Mouse (Mus musculus): ENCODE data around the gene Ttc32. TPM values are rescaled to one million over a fixed set of nuclear protein-coding genes. Genes with fewer than 3 reads are reported as not detected.

The Ttc32 gene
- 7.5 and 8.2 TPM in 2 replicates for polyA plus RNA-seq (2011; ENCODE audit: insufficient read depth, insufficient read length, low read depth, missing spikeins)

- H3K4me1 ChIP-seq (ENCODE audit: control insufficient read depth, insufficient read depth, low read length) = no peaks in the 10 kb centered on the region
- H3K9ac ChIP-seq (ENCODE audit: low read depth, poor library complexity, severe bottlenecking) = peak within 1 kb of the TSS; percentile 71
- H3K4me3 ChIP-seq (ENCODE audit: low read depth, low read length) = peak within 1 kb of the TSS; percentile 68
Observed at GRCm38 (mm10) chr12:9029888-9030723, at the start of gene Ttc32. Ttc32 (plus strand) TSS chr12:9029997.

GRCm38 (mm10) chr12:8993231-8993630 lies 36.6 kb upstream of the Ttc32 start:
- H3K9me3 ChIP-seq (replicated peaks; ENCODE audit: control insufficient read depth, insufficient read depth, low read length, poor library complexity, severe bottlenecking) = no peaks in the 10 kb centered on the region
- no peak overlapping the region for H3K9ac ChIP-seq (ENCODE audit: low read depth, poor library complexity, severe bottlenecking)
- TF ChIP-seq POLR2A (IDR thresholded peaks at IDR 0.05; ENCODE audit: insufficient read depth, low read length) (no peak), CTCF (IDR thresholded peaks at IDR 0.05; ENCODE audit: low read depth, low read length) (no peak), EP300 (IDR thresholded peaks at IDR 0.05; ENCODE audit: insufficient read depth, low read depth, low read length) (no peak)
- no peak overlapping the region for H3K4me3 ChIP-seq (ENCODE audit: low read depth, low read length)
- H3K27ac ChIP-seq (ENCODE audit: insufficient read depth, low read length) = no peak overlapping the region
- H3K27me3 ChIP-seq (ENCODE audit: control insufficient read depth, insufficient read depth, low read length, poor library complexity, severe bottlenecking) = no peaks in the 10 kb centered on the region
- H3K36me3 ChIP-seq (ENCODE audit: control insufficient read depth, insufficient read depth, low read length, poor library complexity, severe bottlenecking) = peaks cover 12% of the 10 kb centered on the region
- no peaks in the 10 kb centered on the region for H3K4me1 ChIP-seq (ENCODE audit: control insufficient read depth, insufficient read depth, low read length)

More at GRCm38 (mm10) chr12:9029888-9030723, at the start of gene Ttc32:
- Histone ChIP-seq H3K27me3 (ENCODE audit: control insufficient read depth, insufficient read depth, low read length, poor library complexity, severe bottlenecking) (no peaks in the 10 kb centered on the region), H3K36me3 (ENCODE audit: control insufficient read depth, insufficient read depth, low read length, poor library complexity, severe bottlenecking) (peaks cover 10% of the 10 kb centered on the region), H3K27ac (ENCODE audit: insufficient read depth, low read length) (peak within 1 kb of the TSS; percentile 60; the same call in 1 of the 2 replicates), H3K9me3 (replicated peaks; ENCODE audit: control insufficient read depth, insufficient read depth, low read length, poor library complexity, severe bottlenecking) (no peaks in the 10 kb centered on the region)
- TF ChIP-seq EP300 (IDR thresholded peaks at IDR 0.05; ENCODE audit: insufficient read depth, low read depth, low read length) (no peak), CTCF (IDR thresholded peaks at IDR 0.05; ENCODE audit: low read depth, low read length) (no peak), POLR2A (IDR thresholded peaks at IDR 0.05; ENCODE audit: insufficient read depth, low read length) (peak; percentile 10)

GRCm38 (mm10) chr12:8998318-8998717 lies 31.5 kb upstream of the Ttc32 start:
- no peak overlapping the region for H3K27ac ChIP-seq (ENCODE audit: insufficient read depth, low read length)
- H3K36me3 ChIP-seq (ENCODE audit: control insufficient read depth, insufficient read depth, low read length, poor library complexity, severe bottlenecking) = no peaks in the 10 kb centered on the region
- TF ChIP-seq POLR2A (IDR thresholded peaks at IDR 0.05; ENCODE audit: insufficient read depth, low read length) = no peak
- no peak for TF ChIP-seq EP300 (IDR thresholded peaks at IDR 0.05; ENCODE audit: insufficient read depth, low read depth, low read length)
- no peak for TF ChIP-seq CTCF (IDR thresholded peaks at IDR 0.05; ENCODE audit: low read depth, low read length)
- H3K27me3 ChIP-seq (ENCODE audit: control insufficient read depth, insufficient read depth, low read length, poor library complexity, severe bottlenecking) = no peaks in the 10 kb centered on the region
- H3K4me1 ChIP-seq (ENCODE audit: control insufficient read depth, insufficient read depth, low read length) = no peaks in the 10 kb centered on the region
- H3K4me3 ChIP-seq (ENCODE audit: low read depth, low read length) = no peak overlapping the region
- H3K9me3 ChIP-seq (replicated peaks; ENCODE audit: control insufficient read depth, insufficient read depth, low read length, poor library complexity, severe bottlenecking) = no peaks in the 10 kb centered on the region
- H3K9ac ChIP-seq (ENCODE audit: low read depth, poor library complexity, severe bottlenecking) = no peak overlapping the region

GRCm38 (mm10) chr12:9002038-9002648 lies 27.7 kb upstream of the Ttc32 start:
- Histone ChIP-seq H3K9me3 (replicated peaks; ENCODE audit: control insufficient read depth, insufficient read depth, low read length, poor library complexity, severe bottlenecking) (no peaks in the 10 kb centered on the region), H3K4me1 (ENCODE audit: control insufficient read depth, insufficient read depth, low read length) (no peaks in the 10 kb centered on the region), H3K27ac (ENCODE audit: insufficient read depth, low read length) (no peak overlapping the region), H3K4me3 (ENCODE audit: low read depth, low read length) (no peak overlapping the region), H3K9ac (ENCODE audit: low read depth, poor library complexity, severe bottlenecking) (no peak overlapping the region), H3K36me3 (ENCODE audit: control insufficient read depth, insufficient read depth, low read length, poor library complexity, severe bottlenecking) (peaks cover 6% of the 10 kb centered on the region), H3K27me3 (ENCODE audit: control insufficient read depth, insufficient read depth, low read length, poor library complexity, severe bottlenecking) (no peaks in the 10 kb centered on the region)
- TF ChIP-seq POLR2A (IDR thresholded peaks at IDR 0.05; ENCODE audit: insufficient read depth, low read length) (no peak), CTCF (IDR thresholded peaks at IDR 0.05; ENCODE audit: low read depth, low read length) (peak; percentile 62)

- H3K9ac ChIP-seq (ENCODE audit: low read depth, poor library complexity, severe bottlenecking) = no peak overlapping the region
- no peaks in the 10 kb centered on the region for H3K9me3 ChIP-seq (replicated peaks; ENCODE audit: control insufficient read depth, insufficient read depth, low read length, poor library complexity, severe bottlenecking)
- no peaks in the 10 kb centered on the region for H3K4me1 ChIP-seq (ENCODE audit: control insufficient read depth, insufficient read depth, low read length)
- peaks cover 12% of the 10 kb centered on the region for H3K36me3 ChIP-seq (ENCODE audit: control insufficient read depth, insufficient read depth, low read length, poor library complexity, severe bottlenecking)
- H3K4me3 ChIP-seq (ENCODE audit: low read depth, low read length) = no peak overlapping the region
- H3K27me3 ChIP-seq (ENCODE audit: control insufficient read depth, insufficient read depth, low read length, poor library complexity, severe bottlenecking) = no peaks in the 10 kb centered on the region
- TF ChIP-seq EP300 (IDR thresholded peaks at IDR 0.05; ENCODE audit: insufficient read depth, low read depth, low read length) (no peak), POLR2A (IDR thresholded peaks at IDR 0.05; ENCODE audit: insufficient read depth, low read length) (no peak), CTCF (IDR thresholded peaks at IDR 0.05; ENCODE audit: low read depth, low read length) (no peak)
- no peak overlapping the region for H3K27ac ChIP-seq (ENCODE audit: insufficient read depth, low read length)
Observed at GRCm38 (mm10) chr12:9007146-9007545, 22.7 kb upstream of the Ttc32 start.

- no peaks in the 10 kb centered on the region for H3K9me3 ChIP-seq (replicated peaks; ENCODE audit: control insufficient read depth, insufficient read depth, low read length, poor library complexity, severe bottlenecking)
- no peaks in the 10 kb centered on the region for H3K4me1 ChIP-seq (ENCODE audit: control insufficient read depth, insufficient read depth, low read length)
- H3K4me3 ChIP-seq (ENCODE audit: low read depth, low read length) = no peak overlapping the region
- peaks cover 14% of the 10 kb centered on the region for H3K36me3 ChIP-seq (ENCODE audit: control insufficient read depth, insufficient read depth, low read length, poor library complexity, severe bottlenecking)
- H3K27me3 ChIP-seq (ENCODE audit: control insufficient read depth, insufficient read depth, low read length, poor library complexity, severe bottlenecking) = no peaks in the 10 kb centered on the region
- H3K27ac ChIP-seq (ENCODE audit: insufficient read depth, low read length) = no peak overlapping the region
- TF ChIP-seq CTCF (IDR thresholded peaks at IDR 0.05; ENCODE audit: low read depth, low read length) = no peak
- TF ChIP-seq POLR2A (IDR thresholded peaks at IDR 0.05; ENCODE audit: insufficient read depth, low read length) = no peak
- TF ChIP-seq EP300 (IDR thresholded peaks at IDR 0.05; ENCODE audit: insufficient read depth, low read depth, low read length) = no peak
- H3K9ac ChIP-seq (ENCODE audit: low read depth, poor library complexity, severe bottlenecking) = no peak overlapping the region
Observed at GRCm38 (mm10) chr12:9007811-9008210, 22.0 kb upstream of the Ttc32 start.

Data from ES-Bruce4 (cell line).